Mouse (Mus musculus): ENCODE measurements around the gene Wbp1. TPM values are rescaled to one million over a fixed set of nuclear protein-coding genes. Genes with fewer than 3 reads are reported as not detected.

The Wbp1 gene
- polyA plus RNA-seq, 1 experiment from 2014 or later, result 13.1 TPM

- no peak overlapping the region for H3K4me3 ChIP-seq (ENCODE audit: inconsistent target)
- WGBS (ENCODE audit: missing documents), result 90% methylated on average over 12 of the region's 12 CpGs
- H3K79me2 ChIP-seq (ENCODE audit: inconsistent target), result no peaks in the 10 kb centered on the region
- H3K36me3 ChIP-seq (ENCODE audit: inconsistent target), result no peaks in the 10 kb centered on the region
- H3K27ac ChIP-seq, result no peak overlapping the region
Observed at GRCm38 (mm10) chr6:83153038-83153437, 31.7 kb upstream of the Wbp1 start.

GRCm38 (mm10) chr6:83151721-83152120, 30.4 kb upstream of the Wbp1 start:
- WGBS (ENCODE audit: missing documents), result 89% methylated on average over 7 of the region's 8 CpGs
- no peaks in the 10 kb centered on the region for H3K36me3 ChIP-seq (ENCODE audit: inconsistent target)
- H3K27ac ChIP-seq, result no peak overlapping the region

GRCm38 (mm10) chr6:83147280-83147679, 25.9 kb upstream of the Wbp1 start:
- Histone ChIP-seq H3K79me2 (ENCODE audit: inconsistent target) (no peaks in the 10 kb centered on the region), H3K36me3 (ENCODE audit: inconsistent target) (no peaks in the 10 kb centered on the region), H3K27ac (no peak overlapping the region), H3K4me3 (ENCODE audit: inconsistent target) (no peak overlapping the region)
- 90% methylated on average over 7 of the region's 7 CpGs for WGBS (ENCODE audit: missing documents)

More at GRCm38 (mm10) chr6:83151721-83152120, 30.4 kb upstream of the Wbp1 start:
- H3K79me2 ChIP-seq (ENCODE audit: inconsistent target), result no peaks in the 10 kb centered on the region
- no peak overlapping the region for H3K4me3 ChIP-seq (ENCODE audit: inconsistent target)

DNA sequence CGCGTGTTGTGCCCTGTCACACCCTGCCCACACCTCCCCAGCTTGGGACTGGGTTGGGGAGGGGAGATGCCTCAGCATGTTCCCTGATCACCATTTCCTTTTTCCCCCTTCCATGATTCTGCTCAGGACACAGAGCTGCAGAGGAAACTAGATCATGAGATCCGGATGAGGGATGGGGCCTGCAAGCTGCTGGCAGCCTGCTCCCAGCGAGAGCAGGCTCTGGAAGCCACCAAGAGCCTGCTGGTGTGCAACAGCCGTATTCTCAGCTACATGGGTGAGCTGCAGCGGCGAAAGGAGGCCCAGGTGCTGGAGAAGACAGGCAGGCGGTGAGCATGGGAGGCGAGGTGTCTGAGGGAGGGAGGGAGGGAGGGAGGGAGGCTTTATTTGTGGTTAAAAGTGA, 24.4 kb upstream of the Wbp1 start:
- Histone ChIP-seq H3K36me3 (ENCODE audit: inconsistent target) (no peaks in the 10 kb centered on the region), H3K27ac (no peak overlapping the region), H3K79me2 (ENCODE audit: inconsistent target) (no peaks in the 10 kb centered on the region), H3K4me3 (ENCODE audit: inconsistent target) (no peak overlapping the region)
- 92% methylated on average over 9 of the region's 9 CpGs for WGBS (ENCODE audit: missing documents)

GRCm38 (mm10) chr6:83145209-83145608, 23.9 kb upstream of the Wbp1 start:
- H3K36me3 ChIP-seq (ENCODE audit: inconsistent target), result no peaks in the 10 kb centered on the region
- H3K27ac ChIP-seq, result no peak overlapping the region
- 67% methylated on average over 2 of the region's 2 CpGs for WGBS (ENCODE audit: missing documents)
- no peaks in the 10 kb centered on the region for H3K79me2 ChIP-seq (ENCODE audit: inconsistent target)
- H3K4me3 ChIP-seq (ENCODE audit: inconsistent target), result no peak overlapping the region

GRCm38 (mm10) chr6:83142886-83143285, 21.5 kb upstream of the Wbp1 start:
- 85% methylated on average over 11 of the region's 11 CpGs for WGBS (ENCODE audit: missing documents)
- Histone ChIP-seq H3K27ac (no peak overlapping the region), H3K79me2 (ENCODE audit: inconsistent target) (no peaks in the 10 kb centered on the region), H3K4me3 (ENCODE audit: inconsistent target) (no peak overlapping the region), H3K36me3 (ENCODE audit: inconsistent target) (no peaks in the 10 kb centered on the region)

DNA sequence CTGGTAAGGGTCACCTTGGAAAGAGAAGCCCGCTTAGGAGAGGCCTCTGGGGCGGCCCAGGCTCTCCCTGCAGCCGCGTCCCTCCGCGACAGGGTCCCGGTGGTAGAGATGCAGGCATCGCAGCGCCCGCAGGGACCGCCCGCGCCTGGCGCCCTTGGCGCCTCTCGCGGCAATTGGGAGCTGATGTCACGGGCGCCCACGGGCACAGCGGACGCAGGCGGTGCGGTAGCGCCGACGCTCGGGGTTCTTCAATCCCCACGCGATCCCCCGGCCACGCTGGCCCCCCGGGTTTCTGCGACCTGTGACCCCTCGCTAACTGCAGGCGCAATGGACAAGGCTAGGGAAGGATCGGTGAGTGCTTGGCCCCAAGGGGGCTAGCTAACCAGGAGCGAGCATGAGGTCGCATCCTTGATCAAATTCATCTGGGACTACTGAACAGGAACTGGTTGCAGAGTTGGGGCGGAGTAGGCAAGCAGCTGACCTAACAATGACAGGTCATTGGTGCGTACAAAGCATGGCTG, 20.9 kb upstream of the Wbp1 start:
- H3K36me3 ChIP-seq (ENCODE audit: inconsistent target), result no peaks in the 10 kb centered on the region
- H3K27ac ChIP-seq, result no peak overlapping the region
- H3K79me2 ChIP-seq (ENCODE audit: inconsistent target), result no peaks in the 10 kb centered on the region
- H3K4me3 ChIP-seq (ENCODE audit: inconsistent target), result no peak overlapping the region
- 30% methylated on average over 40 of the region's 41 CpGs for WGBS (ENCODE audit: missing documents)

GRCm38 (mm10) chr6:83141636-83142035, 20.3 kb upstream of the Wbp1 start:
- Histone ChIP-seq H3K36me3 (ENCODE audit: inconsistent target) (no peaks in the 10 kb centered on the region), H3K79me2 (ENCODE audit: inconsistent target) (no peaks in the 10 kb centered on the region), H3K27ac (no peak overlapping the region), H3K4me3 (ENCODE audit: inconsistent target) (no peak overlapping the region)
- 90% methylated on average over 4 of the region's 4 CpGs for WGBS (ENCODE audit: missing documents)

GRCm38 (mm10) chr6:83140044-83140443, 18.7 kb upstream of the Wbp1 start:
- Histone ChIP-seq H3K27ac (no peak overlapping the region), H3K36me3 (ENCODE audit: inconsistent target) (no peaks in the 10 kb centered on the region), H3K4me3 (ENCODE audit: inconsistent target) (no peak overlapping the region), H3K79me2 (ENCODE audit: inconsistent target) (no peaks in the 10 kb centered on the region)
- WGBS (ENCODE audit: missing documents), result 98% methylated on average over 8 of the region's 8 CpGs

DNA sequence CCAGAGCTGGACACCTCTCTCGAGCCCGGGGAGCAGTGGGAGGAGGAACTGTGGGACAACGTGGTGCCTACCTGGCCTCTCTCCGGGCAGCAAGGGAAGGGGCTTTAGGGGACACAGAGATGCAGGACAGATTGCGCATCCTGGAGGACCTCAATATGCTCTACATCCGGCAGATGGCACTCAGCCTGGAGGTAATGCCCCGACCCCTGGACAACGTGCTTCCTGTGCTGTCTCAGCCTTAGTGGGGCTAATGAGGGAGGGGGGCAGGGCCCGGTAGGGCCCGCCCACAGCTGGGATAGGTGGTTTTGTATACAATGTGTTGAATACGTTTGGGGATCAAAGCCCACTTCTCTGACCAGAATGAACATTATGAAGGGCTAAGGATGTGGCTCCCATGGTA, 16.7 kb upstream of the Wbp1 start:
- H3K79me2 ChIP-seq (ENCODE audit: inconsistent target), result no peaks in the 10 kb centered on the region
- no peak overlapping the region for H3K4me3 ChIP-seq (ENCODE audit: inconsistent target)
- 18% methylated on average over 9 of the region's 11 CpGs for WGBS (ENCODE audit: missing documents)
- no peaks in the 10 kb centered on the region for H3K36me3 ChIP-seq (ENCODE audit: inconsistent target)
- no peak overlapping the region for H3K27ac ChIP-seq

GRCm38 (mm10) chr6:83137576-83137950, 16.2 kb upstream of the Wbp1 start:
- Histone ChIP-seq H3K79me2 (ENCODE audit: inconsistent target) (no peaks in the 10 kb centered on the region), H3K36me3 (ENCODE audit: inconsistent target) (no peaks in the 10 kb centered on the region), H3K27ac (peak overlapping the region; percentile 33; the same call in 1 of the 2 replicates), H3K4me3 (ENCODE audit: inconsistent target) (peak overlapping the region; percentile 28)
- WGBS (ENCODE audit: missing documents), result 10% methylated on average over 12 of the region's 12 CpGs

DNA sequence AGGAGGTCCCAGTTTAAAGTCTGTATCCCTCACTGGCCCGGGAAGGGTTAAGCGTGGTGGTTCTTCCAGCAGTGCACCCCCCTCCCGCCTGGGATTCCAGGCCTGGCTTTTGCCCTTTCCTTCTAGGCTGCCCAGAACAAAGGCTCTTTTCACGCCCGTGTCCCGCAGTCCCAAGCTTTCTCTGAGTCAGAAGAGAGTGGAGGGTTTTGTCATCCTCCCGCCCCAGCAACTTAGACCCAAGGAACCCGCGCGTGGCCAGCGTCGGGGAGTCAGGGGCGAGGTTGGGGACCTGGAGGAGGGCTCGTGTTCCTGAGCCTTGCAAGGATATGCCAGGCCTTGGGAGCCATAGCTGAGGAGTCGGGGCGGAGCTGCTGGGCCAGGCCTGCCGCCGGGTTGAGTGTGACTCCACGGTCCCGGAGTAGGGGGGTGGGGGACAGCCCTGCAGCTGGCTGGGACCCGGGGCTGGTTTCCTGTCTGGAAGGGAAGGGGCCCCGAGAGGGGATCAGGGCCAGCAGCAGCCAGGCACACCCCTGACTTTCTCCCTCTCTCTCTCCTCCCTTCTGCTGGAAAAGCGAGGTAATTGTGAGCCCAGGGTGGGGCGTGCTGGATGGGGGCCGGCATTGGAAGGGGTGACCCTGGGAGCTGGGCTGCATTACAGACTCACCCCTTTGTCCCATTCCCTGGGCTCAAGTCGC, 15.7 kb upstream of the Wbp1 start:
- H3K27ac ChIP-seq, result peak overlapping the region; percentile 33; the same call in 1 of the 2 replicates
- 24% methylated on average over 26 of the region's 26 CpGs for WGBS (ENCODE audit: missing documents)
- peak overlapping the region; percentile 28 for H3K4me3 ChIP-seq (ENCODE audit: inconsistent target)
- no peaks in the 10 kb centered on the region for H3K36me3 ChIP-seq (ENCODE audit: inconsistent target)
- H3K79me2 ChIP-seq (ENCODE audit: inconsistent target), result no peaks in the 10 kb centered on the region

GRCm38 (mm10) chr6:83136291-83136880, 15.0 kb upstream of the Wbp1 start:
- Histone ChIP-seq H3K36me3 (ENCODE audit: inconsistent target) (no peaks in the 10 kb centered on the region), H3K79me2 (ENCODE audit: inconsistent target) (no peaks in the 10 kb centered on the region), H3K4me3 (ENCODE audit: inconsistent target) (peak overlapping the region; percentile 28), H3K27ac (no peak overlapping the region)
- 81% methylated on average over 4 of the region's 5 CpGs for WGBS (ENCODE audit: missing documents)

- H3K79me2 ChIP-seq (ENCODE audit: inconsistent target), result no peaks in the 10 kb centered on the region
- H3K27ac ChIP-seq, result no peak overlapping the region
- no peaks in the 10 kb centered on the region for H3K36me3 ChIP-seq (ENCODE audit: inconsistent target)
- 49% methylated on average over 33 of the region's 37 CpGs for WGBS (ENCODE audit: missing documents)
- no peak overlapping the region for H3K4me3 ChIP-seq (ENCODE audit: inconsistent target)
Observed at GRCm38 (mm10) chr6:83135571-83136161, 14.3 kb upstream of the Wbp1 start.

- Histone ChIP-seq H3K4me3 (ENCODE audit: inconsistent target) (no peak within 1 kb of the TSS), H3K27ac (no peak within 1 kb of the TSS), H3K79me2 (ENCODE audit: inconsistent target) (no peaks in the 10 kb centered on the region), H3K36me3 (ENCODE audit: inconsistent target) (no peaks in the 10 kb centered on the region)
- 62% methylated on average over 7 of the region's 7 CpGs for WGBS (ENCODE audit: missing documents)
Observed at GRCm38 (mm10) chr6:83134951-83135513, 13.7 kb upstream of the Wbp1 start, which contains the start of gene Rtkn. TSS of gene Rtkn (plus strand) at chr6:83135463.

Data from macrophage (primary cell).